Mouse (Mus musculus) stomach, embryonic 16.5 days (tissue): ENCODE measurements at regions not wholly inside any gene's neighbourhood (a gene's known extent, or its start where the extent isn't known, plus 50 kb on each side); places are given as distances from the start of the nearest gene placed in this dataset.

ENCODE experiments used
- ATAC-seq: fragments of 200-750 bp; cut with Nextera tagmentation; 2 replicates; pipeline ENCODE4 v1.8.0; 2017; ENCODE audit warnings: moderate number of reproducible peaks, moderate TSS enrichment; ENCODE audit not compliant: insufficient read depth, low FRiP score
- H3K27ac ChIP-seq: fragments of 300-500 bp; sonication (generic); 2 replicates; pipeline ENCODE4 v1.5.1; 2014; ENCODE audit warnings: low read length
- H3K27me3 ChIP-seq: fragments of 300-500 bp; sonication (generic); 2 replicates; pipeline ENCODE4 v1.6.1; 2014; ENCODE audit warnings: low read length, control low read depth, mixed read lengths; ENCODE audit not compliant: control insufficient read depth, insufficient read depth
- H3K36me3 ChIP-seq: fragments of 300-500 bp; sonication (generic); 2 replicates; pipeline ENCODE4 v1.6.1; 2014; ENCODE audit warnings: low read length; ENCODE audit not compliant: control insufficient read depth, insufficient read depth
- H3K4me1 ChIP-seq: fragments of 300-500 bp; sonication (generic); 2 replicates; pipeline ENCODE4 v1.6.1; 2014; ENCODE audit warnings: low read length, control low read depth, mixed read lengths; ENCODE audit not compliant: control insufficient read depth, insufficient read depth
- H3K4me2 ChIP-seq: fragments of 300-500 bp; sonication (generic); 2 replicates; pipeline ENCODE4 v1.6.1; 2014; ENCODE audit warnings: low read depth, low read length, mixed read lengths
- H3K4me3 ChIP-seq: fragments of 300-500 bp; sonication (generic); replicated peaks from 2 replicates; pipeline ENCODE4 v1.5.1; 2014; ENCODE audit warnings: mild to moderate bottlenecking, low read length
- H3K9ac ChIP-seq: fragments of 300-500 bp; sonication (generic); 2 replicates; pipeline ENCODE4 v1.6.1; 2014; ENCODE audit warnings: low read length
- H3K9me3 ChIP-seq: fragments of 300-500 bp; sonication (generic); replicated peaks from 2 replicates; pipeline ENCODE4 v1.6.1; 2016; ENCODE audit warnings: low read length, control low read depth; ENCODE audit not compliant: control insufficient read depth
- WGBS: fragments of 180-500 bp; shearing (Covaris S2); extraction: QIAGEN DNeasy Blood & Tissue Kit; methylation state at CpG from one replicate; pipeline ENCODE4 v1.1.7; 2014; 5-methylcytosine and 5-hydroxymethylcytosine counted together

DNA sequence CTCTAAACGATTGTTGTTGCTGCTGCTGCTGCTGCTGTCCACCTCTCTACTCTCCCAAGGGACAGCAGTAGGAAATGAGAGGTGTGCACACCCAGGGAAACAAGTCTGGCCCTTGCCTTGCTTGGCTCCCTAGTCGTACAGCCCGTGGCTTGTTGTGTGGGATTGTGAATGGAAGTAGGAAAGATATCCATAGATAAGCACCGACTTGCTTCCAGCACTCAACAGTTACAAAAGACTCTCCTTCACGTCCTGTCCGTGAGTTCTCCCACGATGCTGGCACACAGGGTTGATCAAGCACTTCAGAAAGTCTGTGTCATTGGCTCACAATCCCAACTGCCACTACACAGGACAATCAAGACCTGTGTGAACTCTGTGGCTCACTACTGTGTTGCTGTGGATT is 276.7 kb upstream of the Prox1 start:
- H3K4me1 ChIP-seq = no peaks in the 10 kb centered on the region
- 66% methylated on average over 7 of the region's 7 CpGs for WGBS
- H3K36me3 ChIP-seq = no peaks in the 10 kb centered on the region
- no peak overlapping the region for H3K4me3 ChIP-seq
- H3K9me3 ChIP-seq = no peaks in the 10 kb centered on the region
- H3K4me2 ChIP-seq = no peak overlapping the region
- ATAC-seq = no peak
- no peaks in the 10 kb centered on the region for H3K27me3 ChIP-seq
- no peak overlapping the region for H3K27ac ChIP-seq
- H3K9ac ChIP-seq = no peak overlapping the region

DNA sequence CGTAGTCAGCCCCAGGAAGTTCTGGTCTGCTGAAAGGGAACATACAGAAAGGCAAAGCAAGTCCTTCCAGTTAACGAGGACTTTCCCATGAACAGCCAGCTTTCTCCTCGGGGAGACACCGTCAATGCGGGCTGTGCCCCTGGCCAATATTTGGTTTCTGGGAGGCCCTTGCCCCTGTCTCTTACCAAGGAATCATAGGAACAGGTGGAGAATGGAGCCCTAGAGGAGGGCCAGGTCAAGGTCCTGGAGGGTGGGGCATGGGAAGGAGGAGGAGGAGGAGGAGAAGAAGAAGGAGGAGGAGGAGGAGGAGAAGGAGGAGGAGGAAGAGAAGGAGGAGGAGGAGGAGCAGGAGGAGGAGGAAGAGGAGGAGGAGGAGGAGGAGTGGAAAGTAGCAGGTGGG is 276.2 kb upstream of the Prox1 start:
- Histone ChIP-seq H3K36me3 (no peaks in the 10 kb centered on the region), H3K4me1 (no peaks in the 10 kb centered on the region), H3K4me3 (no peak overlapping the region), H3K9me3 (no peaks in the 10 kb centered on the region), H3K4me2 (no peak overlapping the region), H3K27me3 (no peaks in the 10 kb centered on the region), H3K9ac (no peak overlapping the region), H3K27ac (no peak overlapping the region)
- WGBS = 64% methylated on average over 5 of the region's 5 CpGs
- no peak for ATAC-seq

DNA sequence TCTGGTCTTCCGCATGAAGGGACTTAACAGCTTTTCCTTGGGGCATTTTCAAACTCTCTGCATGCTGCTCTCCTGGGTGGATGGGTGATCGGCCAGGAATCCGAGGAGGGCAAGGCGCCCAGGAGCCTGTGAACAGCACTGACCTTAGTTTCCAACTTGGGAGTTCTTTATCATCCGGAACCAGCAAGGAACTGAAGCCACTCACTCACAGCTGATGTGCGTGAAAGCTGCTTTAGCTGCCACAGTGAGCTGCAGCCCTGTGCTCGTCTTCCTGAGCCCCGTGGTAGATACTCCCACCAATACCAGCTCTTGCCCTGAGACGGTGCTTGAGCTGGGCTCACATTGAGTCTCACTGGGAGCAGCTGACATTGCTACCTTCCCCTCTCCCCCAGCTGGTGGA is 273.9 kb upstream of the Prox1 start:
- no peak for ATAC-seq
- Histone ChIP-seq H3K4me2 (no peak overlapping the region), H3K4me1 (no peaks in the 10 kb centered on the region), H3K27me3 (no peaks in the 10 kb centered on the region), H3K36me3 (no peaks in the 10 kb centered on the region), H3K4me3 (no peak overlapping the region), H3K9ac (no peak overlapping the region), H3K9me3 (no peaks in the 10 kb centered on the region), H3K27ac (no peak overlapping the region)
- 69% methylated on average over 9 of the region's 9 CpGs for WGBS

DNA sequence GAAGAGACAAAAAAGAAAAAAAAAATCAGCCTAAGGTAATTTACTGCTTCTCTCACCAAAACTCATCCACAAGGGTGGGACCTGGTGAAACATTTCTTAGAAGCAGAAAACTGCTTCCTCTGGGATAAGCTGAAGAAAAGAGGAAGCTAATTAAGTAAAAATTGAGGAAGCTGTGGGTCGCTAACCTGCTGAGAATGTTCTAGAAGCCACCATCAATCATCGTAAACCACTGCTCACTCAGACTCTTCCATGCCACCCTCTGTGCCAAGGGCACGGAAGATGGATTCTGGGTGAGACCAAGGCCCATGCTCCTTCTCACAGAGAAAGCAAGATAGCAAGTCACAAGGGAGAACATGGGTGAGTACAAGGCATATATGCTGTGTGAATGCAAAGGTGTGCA is 272.7 kb upstream of the Prox1 start:
- no peaks in the 10 kb centered on the region for H3K4me1 ChIP-seq
- 82% methylated on average over 3 of the region's 3 CpGs for WGBS
- no peaks in the 10 kb centered on the region for H3K27me3 ChIP-seq
- H3K36me3 ChIP-seq = no peaks in the 10 kb centered on the region
- no peak for ATAC-seq
- no peak overlapping the region for H3K27ac ChIP-seq
- H3K4me3 ChIP-seq = no peak overlapping the region
- no peak overlapping the region for H3K4me2 ChIP-seq
- H3K9me3 ChIP-seq = no peaks in the 10 kb centered on the region
- no peak overlapping the region for H3K9ac ChIP-seq

DNA sequence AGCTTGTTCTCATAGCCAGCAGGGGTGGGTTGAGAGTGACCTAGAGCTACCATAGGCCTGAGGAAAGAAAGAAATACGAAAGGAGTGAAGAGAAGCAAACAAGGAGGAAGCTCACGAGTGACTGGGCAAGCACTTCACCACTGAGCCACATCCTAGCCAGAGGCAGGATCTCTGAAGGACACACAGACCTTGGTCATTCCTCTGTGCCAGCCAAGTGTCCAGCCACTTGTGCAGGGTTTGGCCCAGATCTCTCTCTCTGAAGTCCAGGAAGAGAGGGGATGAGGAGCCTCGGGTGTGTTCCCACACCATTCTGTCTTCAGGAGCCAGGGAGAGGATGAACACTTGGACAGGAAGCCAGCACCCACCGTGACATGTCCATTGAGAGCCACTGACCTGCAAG is 271.7 kb upstream of the Prox1 start:
- no peaks in the 10 kb centered on the region for H3K9me3 ChIP-seq
- H3K9ac ChIP-seq = no peak overlapping the region
- no peak overlapping the region for H3K4me2 ChIP-seq
- no peak overlapping the region for H3K27ac ChIP-seq
- no peaks in the 10 kb centered on the region for H3K27me3 ChIP-seq
- no peaks in the 10 kb centered on the region for H3K36me3 ChIP-seq
- no peak overlapping the region for H3K4me3 ChIP-seq
- H3K4me1 ChIP-seq = no peaks in the 10 kb centered on the region
- ATAC-seq = no peak
- 61% methylated on average over 4 of the region's 4 CpGs for whole genome bisulfite sequencing

DNA sequence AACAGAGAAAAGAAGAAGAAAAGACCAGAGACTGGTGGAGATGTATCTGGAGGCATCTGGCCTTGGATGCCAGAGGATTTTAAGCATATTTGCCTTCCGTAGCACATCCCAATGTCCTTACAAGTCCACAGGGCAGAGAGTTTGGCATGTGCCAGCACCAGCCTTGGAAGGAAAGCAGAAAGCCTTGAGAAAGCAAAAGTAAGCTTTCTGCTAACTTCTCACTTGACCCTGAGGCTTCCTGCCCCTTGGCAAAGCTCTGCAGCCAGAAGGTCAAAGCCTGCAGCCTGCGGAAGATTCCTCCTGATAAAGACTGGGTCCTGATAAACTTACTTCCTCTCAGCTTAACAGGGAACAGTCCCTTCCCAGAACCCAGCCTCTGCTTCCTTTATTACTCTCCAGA is 268.3 kb upstream of the Prox1 start:
- Histone ChIP-seq H3K4me2 (no peak overlapping the region), H3K27me3 (no peaks in the 10 kb centered on the region), H3K9ac (no peak overlapping the region), H3K36me3 (no peaks in the 10 kb centered on the region), H3K27ac (no peak overlapping the region), H3K4me3 (no peak overlapping the region), H3K4me1 (no peaks in the 10 kb centered on the region), H3K9me3 (no peaks in the 10 kb centered on the region)
- ATAC-seq = no peak
- 56% methylated on average over 2 of the region's 2 CpGs for WGBS

DNA sequence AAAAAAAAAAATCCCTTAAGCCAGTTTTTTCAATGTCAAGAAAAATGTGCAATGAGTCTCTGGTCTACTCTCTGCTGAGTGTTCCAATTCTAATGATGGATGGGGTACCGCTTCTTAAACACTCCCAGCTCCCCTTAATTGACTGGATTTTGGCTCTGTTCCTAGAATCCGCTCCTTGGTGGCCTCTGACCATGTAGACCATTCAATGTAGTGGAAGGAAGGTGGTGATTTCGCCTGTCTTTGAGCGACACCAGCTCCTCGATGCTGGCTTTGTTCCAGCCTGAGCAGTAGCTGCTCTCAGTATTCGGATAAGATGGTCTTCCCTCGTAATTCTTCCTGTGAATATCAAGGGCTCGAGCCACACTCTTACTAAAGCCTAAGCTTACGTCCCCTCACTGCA is 252.4 kb upstream of the Prox1 start:
- peak; percentile 71 for ATAC-seq
- Histone ChIP-seq H3K9ac (no peak overlapping the region), H3K9me3 (no peaks in the 10 kb centered on the region), H3K27me3 (no peaks in the 10 kb centered on the region), H3K36me3 (no peaks in the 10 kb centered on the region), H3K4me3 (no peak overlapping the region), H3K4me2 (no peak overlapping the region), H3K4me1 (peaks cover 9% of the 10 kb centered on the region; the same call in 1 of the 2 replicates), H3K27ac (no peak overlapping the region)
- WGBS = 33% methylated on average over 9 of the region's 9 CpGs

DNA sequence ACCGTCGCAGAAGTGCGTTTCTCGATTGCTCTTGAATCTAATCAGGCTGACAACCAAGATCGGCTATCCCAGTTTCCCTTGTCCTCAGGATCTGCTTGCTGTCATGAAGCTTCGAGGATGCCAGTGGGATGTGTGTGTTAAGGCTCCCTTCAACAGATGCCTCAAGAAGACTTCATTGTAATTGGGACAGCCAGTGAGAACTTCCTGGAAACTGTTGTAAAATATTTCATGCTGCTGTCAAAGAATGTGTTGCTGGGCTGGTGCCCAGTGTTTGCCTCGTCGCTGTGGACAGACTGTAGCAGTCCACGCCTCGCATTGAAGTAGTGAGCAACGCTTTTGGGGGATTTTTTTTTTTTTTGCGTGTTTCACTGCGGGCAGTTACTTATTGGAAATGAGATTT is 249.2 kb upstream of the Prox1 start:
- Histone ChIP-seq H3K4me1 (peaks cover 9% of the 10 kb centered on the region; the same call in 1 of the 2 replicates), H3K9ac (no peak overlapping the region), H3K9me3 (no peaks in the 10 kb centered on the region), H3K27me3 (no peaks in the 10 kb centered on the region), H3K4me3 (no peak overlapping the region), H3K27ac (no peak overlapping the region), H3K4me2 (no peak overlapping the region), H3K36me3 (no peaks in the 10 kb centered on the region)
- ATAC-seq = no peak
- WGBS = 51% methylated on average over 13 of the region's 13 CpGs

DNA sequence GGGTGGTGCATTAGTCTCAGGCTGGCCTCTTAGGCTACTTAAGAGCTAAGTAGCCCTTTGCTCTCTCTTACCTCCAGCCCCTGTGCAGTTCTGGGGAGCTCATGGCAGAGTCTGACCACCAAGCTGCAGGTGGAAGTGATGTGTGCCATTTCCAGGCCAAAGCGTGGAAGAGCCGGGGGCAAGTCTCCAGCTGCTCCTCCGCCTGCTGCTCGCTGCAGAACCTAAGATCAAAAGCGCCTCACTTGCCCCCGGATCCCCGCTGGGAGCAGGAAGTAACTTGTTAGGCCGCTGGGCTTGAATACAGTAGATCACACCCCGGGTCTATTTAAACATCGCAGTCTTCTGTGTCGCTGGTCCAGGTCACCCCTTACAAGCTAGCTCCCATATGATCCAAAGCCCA is 246.8 kb upstream of the Prox1 start:
- no peak overlapping the region for H3K4me2 ChIP-seq
- H3K9ac ChIP-seq = no peak overlapping the region
- 19% methylated on average over 11 of the region's 11 CpGs for WGBS
- ATAC-seq = no peak
- H3K36me3 ChIP-seq = no peaks in the 10 kb centered on the region
- 0 out of 2 replicates have a peak, but pooled peaks cover 5% of the 10 kb centered on the region for H3K4me1 ChIP-seq
- no peaks in the 10 kb centered on the region for H3K27me3 ChIP-seq
- no peak overlapping the region for H3K27ac ChIP-seq
- no peaks in the 10 kb centered on the region for H3K9me3 ChIP-seq
- no peak overlapping the region for H3K4me3 ChIP-seq

DNA sequence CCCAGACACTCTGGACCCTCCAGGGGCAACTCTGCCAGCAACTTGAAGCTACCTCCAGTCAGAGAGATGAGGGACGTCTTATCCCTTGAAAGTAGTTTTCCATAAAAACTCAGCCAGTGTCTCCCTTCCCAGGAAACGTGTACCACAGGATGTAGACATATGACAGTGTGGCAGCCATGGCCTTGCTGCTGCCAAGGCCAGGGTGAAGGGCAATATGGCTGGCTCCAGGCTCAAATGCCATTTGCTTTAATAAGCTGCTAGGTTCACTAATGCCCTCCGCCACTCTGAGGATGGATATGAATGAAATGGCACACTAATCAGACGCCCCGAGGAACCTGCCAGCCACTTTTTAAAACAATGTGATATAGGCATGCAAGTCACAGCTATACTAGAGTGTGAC is 241.2 kb upstream of the Prox1 start:
- Histone ChIP-seq H3K9me3 (no peaks in the 10 kb centered on the region), H3K4me2 (no peak overlapping the region), H3K36me3 (no peaks in the 10 kb centered on the region), H3K27me3 (no peaks in the 10 kb centered on the region), H3K4me1 (no peaks in the 10 kb centered on the region), H3K9ac (no peak overlapping the region), H3K27ac (no peak overlapping the region), H3K4me3 (no peak overlapping the region)
- no peak for ATAC-seq
- WGBS = 86% methylated on average over 5 of the region's 5 CpGs
